Mouse (Mus musculus): ENCODE measurements around the gene Fn1.

The Fn1 gene

DNA sequence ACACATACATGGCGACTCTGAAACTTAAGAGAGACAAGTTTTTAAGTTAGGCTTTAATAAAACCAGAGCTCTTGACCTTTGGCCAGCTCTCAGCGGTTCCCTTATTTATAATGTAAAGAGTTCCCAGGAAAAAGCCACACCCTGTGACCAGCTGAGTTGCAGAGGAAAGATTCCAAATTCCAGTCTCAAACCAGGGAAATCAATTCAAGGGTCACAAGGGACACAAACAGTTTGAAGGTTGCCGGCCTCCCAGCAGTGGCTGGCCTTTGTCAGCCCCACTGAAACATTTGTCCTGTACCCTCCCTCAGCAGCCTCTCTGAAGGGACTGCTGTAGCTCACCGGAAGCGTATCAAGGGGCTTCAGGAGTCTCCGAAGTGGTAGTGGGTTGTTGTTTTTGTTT, 2.3 kb downstream of the Fn1 start:
- no peak for DNase-seq (ENCODE audit: low spot score in 2 of 2)

DNA sequence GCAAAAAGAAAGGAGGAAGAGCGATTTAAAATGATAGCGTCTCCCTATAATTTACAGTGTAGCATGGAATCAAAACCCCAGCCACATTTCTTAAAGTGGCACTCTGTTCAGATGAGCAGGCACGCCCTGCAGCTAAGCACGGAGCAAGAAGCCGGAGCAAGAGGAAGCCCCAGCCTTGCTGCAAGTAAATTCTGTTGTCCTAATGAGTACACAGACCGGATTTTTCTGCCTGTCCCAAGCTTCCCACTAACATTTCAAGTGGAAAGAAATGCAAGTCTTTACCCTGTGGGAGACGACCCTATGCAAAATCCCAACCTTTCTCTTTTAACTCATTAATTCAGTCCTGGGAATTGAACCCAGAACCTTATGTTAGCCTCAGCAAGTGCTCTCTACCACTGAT, 4.8 kb downstream of the Fn1 start:
- no peak for DNase-seq (ENCODE audit: low spot score in 2 of 2)

DNA sequence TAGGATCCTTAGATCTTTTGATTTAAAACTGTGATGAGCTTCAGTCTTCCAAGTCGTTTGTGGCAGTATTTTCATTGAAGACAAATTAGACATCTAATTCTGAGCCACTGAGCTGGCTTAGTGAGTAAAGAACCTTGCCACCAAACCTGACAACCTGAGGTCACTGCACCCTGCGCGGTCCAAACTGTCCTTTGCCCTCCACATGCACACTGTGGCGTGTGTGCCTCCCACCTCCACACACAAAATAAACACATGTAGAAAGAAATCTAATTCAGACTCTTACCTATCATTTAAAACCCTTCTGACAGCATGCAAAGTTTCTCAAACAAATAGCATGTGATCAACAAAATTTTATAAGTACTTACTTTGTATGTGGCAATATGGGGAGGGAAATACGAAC, 6.2 kb downstream of the Fn1 start:
- DNase-seq (ENCODE audit: low spot score in 2 of 2): no peak

DNA sequence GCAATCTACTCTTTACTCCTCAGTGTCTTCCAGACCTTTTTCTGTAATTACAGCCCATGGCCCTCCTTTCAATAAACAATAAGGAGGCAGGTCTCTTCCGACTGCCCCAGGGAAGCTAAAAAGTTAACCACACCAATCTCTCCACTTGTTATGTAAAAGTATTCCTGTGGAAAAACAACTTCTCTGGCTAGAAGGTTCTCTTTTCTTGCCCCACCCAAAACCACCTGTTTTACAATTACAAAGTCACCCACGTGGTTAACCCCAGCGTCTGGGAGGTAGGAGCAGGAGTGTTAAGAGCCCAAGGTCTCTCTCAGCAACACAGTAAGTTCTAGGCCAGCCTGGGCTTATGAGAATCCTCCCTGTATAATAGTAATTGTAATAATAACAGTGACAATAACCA, 7.0 kb downstream of the Fn1 start:
- DNase-seq (ENCODE audit: low spot score in 2 of 2): no peak

DNA sequence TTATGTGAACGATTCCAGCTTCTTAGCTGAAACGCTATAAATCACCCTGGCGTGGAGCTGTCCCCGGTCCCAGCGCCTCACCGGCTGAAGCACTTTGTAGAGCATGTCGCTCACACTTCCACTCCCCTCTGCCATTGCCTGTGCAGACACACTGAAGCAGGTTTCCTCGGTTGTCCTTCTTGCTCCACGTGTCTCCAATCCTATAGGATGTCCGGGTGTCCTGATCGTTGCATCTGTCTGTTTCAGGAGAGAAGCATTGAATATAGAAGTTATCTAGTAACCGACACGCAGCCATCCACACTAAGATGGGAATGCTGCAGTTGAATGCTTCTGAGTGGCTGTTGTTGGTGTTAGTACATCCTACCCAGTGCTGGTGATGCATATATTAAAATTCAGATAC, 7.5 kb downstream of the Fn1 start:
- DNase-seq (ENCODE audit: low spot score in 2 of 2): no peak

DNA sequence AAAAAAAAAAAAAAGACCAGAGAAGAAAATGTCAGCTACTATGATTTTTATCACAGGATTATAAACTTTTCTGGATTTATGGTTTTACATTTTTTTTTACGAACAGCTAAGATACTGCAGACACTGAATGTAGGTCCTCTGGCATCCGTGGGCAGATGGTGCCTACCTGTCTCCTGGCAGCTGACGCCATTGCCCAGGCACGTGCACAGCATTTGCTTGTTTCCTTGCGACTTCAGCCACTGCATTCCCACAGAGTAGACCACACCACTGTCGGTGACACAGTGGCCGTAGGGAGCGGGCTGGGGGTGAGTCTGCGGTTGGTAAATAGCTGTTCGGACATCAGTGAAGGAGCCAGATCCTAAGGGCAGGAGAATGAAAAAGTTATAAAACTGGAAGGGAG, 10.2 kb downstream of the Fn1 start:
- no peak for DNase-seq (ENCODE audit: low spot score in 2 of 2)

DNA sequence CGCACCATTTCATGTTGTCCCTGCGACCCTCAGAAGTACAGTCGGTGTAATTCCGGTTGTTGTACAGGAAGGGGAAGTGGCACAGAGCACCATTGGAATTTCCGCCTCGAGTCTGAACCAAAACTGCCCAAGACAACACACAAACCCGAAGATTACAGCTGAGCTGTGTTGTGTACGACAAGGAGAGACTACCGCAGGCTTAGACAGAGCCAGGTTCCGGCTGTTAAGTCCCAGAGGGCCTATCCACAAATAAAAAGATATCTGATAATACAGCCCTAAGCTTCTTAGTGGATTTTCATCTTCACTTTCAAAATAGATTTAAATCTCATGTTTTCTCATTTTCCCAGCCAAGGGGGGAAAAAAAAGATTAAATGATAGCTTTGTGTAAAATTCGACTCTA, 11.8 kb downstream of the Fn1 start:
- no peak for DNase-seq (ENCODE audit: low spot score in 2 of 2)

DNA sequence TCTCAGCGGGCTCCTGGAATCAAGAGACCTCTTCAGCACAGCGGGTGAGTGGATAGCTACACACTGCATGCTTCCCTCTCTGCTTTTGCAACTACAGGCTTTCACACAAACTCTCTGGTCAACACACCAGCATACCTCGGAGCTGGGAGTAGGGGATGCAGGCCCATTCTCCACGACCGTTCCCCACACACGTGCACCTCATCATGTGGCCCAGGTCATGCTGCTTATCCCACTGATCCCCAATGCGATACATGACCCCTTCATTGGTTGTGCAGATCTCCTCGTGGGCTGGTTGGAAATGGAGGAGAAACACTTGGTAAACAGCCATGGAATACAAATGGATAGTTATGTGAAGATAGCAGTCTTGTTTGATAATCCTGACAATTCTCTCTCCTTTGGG, 12.8 kb downstream of the Fn1 start:
- DNase-seq (ENCODE audit: low spot score in 2 of 2): no peak

DNA sequence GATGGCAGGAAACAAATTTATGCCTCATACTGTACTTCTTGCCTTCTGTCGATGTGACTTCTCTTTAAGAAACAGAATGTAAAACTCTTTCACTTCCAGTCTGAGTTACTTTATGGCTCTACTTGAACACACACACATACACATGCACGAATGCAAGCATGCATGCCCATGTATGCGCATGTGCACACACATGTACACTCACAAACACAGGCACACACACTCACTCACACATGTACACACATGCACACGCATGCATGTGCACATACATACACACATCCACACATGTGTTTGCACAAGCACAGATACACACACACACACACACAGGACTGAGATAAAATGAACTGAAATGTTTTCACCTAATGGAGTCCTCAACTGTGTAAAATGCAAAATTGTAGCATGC, 16.3 kb downstream of the Fn1 start:
- no peak for DNase-seq (ENCODE audit: low spot score in 2 of 2)

DNA sequence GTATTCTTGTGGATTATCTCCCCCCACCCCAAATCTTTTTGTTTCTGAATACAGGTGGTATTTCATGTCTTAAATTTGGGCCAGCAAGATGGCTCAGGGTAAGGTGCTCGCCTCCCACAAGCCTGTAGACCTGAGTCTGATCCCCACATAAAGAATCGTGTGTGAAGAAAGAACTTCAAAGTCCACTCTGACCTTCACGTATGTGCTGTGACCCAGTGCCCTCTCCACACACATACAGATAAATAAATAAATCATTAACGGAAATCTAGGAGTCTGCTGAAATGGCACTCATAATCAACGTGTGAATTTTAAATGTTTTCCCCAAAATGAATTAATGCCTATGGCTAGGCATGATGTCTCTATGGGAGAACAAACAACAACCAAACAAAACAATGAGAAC, 16.9 kb downstream of the Fn1 start:
- DNase-seq (ENCODE audit: low spot score in 2 of 2): no peak

DNA sequence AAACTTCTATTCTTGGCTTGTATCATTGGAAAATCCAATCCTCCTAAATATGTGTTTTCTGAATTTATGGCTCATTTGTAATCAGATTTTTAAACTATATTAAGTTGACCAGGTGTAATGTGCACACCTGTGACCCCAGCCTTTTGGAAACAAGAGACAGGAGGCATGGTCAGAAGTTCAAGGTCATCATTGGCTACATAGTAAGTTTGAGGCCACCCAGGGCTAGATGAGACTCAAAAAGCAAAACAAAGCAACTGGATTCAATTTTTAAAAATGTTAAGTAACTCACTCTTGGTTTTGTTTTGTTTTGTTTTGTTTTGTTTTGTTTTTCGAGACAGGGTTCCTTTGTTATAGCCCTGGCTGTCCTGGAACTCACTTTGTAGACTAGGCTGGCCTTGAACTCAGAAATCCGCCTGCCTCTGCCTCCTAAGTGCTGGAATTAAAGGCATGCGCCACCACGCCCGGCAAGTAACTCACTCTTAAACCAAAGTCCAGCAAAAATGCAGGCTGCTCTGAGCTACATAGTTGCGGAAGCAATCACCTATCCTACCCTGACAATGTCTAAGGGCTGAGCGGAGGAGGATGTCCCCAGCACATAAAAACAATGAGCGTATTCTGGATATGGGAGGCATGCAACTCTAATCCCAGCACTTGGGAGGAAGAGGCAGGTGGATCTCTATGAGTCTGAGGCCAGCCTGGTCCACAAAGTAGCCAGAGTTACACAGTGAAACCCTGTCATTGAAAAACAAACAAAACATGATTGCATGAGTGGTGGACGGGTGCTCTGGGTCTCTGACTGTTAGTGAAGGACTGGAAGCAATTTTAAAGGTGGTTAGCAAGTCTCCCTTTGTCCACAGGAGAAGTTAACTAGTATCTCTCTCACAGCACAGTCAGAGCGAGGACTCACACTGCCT, 17.6 kb downstream of the Fn1 start:
- DNase-seq (ENCODE audit: low spot score in 2 of 2): no peak

DNA sequence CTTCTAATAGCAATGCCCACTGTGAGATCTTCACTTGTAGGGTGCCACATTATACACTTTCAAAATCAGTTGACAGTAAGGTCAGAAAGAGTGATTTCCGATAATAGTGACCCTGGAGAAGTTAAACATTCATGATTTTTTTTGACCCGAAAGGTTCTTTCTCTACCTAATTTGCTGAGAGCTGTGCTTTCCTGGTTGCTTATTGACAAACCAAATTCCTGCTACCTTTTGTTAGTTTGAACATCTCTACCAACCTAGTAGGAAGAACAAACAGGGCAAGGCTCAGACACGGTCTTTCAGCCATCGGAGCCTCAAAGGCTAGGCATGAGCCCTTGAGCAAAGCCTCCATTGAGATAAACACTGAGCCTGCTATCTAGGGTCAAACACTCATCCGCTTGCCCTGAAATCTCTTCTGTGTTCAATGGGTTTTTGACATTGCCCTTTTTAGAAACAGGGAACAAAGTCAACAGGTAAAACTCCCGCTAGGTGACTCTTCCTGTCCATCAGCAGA, 18.5 kb downstream of the Fn1 start:
- DNase-seq (ENCODE audit: low spot score in 2 of 2): no peak

DNA sequence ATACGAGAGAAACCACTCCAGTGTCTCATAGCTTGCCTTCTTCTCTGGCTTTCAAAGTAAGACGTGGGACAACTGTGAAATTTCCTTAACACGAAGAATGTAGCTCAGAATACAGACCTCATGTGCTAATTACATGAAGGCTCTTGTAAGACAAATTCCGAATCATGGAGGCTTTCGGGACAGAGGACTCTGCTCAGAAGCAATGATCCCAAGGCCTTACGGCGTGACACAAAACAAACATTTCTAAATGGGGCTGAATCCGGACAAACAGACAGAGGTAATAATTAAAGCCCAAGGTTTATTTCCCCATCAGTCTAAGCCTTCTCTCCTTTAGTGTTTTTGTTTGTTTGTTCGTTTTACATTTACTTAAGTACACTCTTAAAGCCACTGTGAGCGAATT, 20.6 kb downstream of the Fn1 start:
- no peak for DNase-seq (ENCODE audit: low spot score in 2 of 2)

DNA sequence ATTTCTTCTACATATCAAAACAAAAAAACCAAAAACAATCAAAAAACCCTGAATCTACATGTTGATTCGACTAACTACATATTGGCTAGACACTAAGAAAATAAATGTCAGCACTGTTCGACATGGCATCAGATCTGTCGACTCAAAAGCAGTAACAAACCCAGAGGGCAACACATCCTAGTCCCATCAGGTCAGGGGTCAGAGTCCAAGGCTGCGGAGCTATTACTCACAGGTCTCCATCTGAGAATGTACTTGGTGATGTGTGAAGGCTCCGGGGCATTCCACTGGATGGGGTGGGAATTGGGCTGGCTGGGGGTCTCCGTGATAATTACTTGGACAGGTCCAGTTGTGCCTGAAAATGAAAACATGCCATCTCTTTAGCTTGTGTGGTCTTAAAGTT, 21.2 kb downstream of the Fn1 start:
- DNase-seq (ENCODE audit: low spot score in 2 of 2): no peak

DNA sequence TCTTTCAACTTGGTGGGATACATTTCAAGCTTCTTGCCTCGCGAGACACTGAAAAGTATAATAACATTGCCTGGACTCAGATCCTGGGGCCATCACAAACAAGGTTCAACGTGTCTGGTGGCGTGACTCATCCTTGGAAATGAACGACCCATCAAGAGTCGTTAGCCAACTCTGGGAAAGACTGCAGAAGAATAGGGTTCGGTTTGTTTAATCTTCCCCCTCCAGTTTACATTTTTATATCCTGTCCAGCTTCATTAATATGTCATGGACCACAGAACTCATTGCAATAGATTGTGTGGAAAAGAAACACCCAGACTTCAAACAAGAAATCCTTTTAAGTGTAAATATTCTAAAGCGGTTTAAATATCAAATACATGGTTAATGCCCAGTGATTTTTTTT, 22.8 kb downstream of the Fn1 start:
- DNase-seq (ENCODE audit: low spot score in 2 of 2): no peak

DNA sequence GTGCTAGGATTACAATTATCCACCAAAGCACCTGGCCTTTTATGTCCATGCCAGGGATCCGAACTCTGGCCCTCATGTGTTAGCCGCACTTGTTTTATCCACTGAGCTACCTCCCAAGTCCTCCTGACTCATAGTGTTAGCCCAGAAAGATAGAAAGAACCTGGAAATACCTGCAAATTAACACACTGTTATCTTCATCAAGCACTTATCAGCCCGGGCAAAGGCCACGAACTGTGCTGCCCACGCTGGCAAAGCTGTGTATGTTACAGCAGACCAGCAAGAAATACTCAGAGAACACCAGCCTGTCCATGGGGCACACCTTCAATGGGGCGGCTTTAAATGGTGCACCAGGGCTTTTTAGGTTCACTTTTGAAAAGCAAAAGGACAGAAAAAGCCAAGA, 29.4 kb downstream of the Fn1 start:
- DNase-seq (ENCODE audit: low spot score in 2 of 2): no peak

DNA sequence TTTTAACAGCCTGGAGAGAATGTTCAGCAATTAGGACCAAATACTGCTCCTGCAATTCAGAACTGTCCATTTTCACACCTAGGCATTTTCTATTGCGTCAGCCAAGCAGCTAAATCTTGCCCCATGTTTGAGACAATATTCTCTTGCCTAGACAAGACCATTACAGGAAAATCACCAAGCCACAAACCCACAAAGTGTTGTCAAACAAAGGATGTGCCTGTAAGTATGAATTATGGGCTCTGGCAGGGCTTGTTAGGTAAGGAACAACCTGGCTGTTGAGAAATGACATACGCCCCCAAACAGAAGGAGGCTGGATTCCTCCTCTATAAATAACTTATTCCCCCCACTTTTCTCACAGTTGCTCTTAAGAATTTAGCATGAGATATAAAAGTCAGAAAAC, 31.5 kb downstream of the Fn1 start:
- no peak for DNase-seq (ENCODE audit: low spot score in 2 of 2)

DNA sequence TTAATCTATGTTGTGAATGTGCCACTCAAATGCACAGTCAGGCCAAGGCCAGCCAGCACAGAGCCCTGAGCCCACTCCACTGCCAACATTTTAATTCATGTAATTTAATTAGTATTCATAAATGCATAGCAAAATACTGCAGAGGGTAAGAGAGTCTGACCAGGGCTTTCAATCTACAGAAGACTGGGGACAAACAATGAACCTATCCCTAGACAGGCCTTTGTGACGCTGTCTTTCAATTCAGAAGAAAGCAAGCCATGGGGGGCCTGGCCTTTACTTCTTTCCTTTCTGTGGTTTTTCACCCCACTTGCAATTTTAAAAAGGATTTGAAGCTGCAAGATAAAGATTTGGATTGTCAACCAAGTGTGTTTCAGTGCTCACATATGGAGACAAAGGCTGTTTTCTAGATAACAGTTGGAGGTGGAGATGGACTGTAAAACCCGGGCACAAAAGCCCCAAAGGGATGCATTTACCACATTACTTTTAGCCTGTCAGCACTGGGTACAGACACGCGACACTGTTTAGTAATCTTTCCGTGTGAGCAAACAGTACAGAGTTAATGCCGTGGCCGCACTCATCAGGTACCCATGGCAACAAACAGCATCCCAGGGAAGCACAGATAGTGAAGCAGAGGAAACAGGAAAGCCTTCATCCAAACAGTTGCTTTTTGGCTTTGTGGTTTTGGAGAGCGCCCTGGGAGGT, 38.3 kb downstream of the Fn1 start:
- DNase-seq (ENCODE audit: low spot score in 2 of 2): no peak

DNA sequence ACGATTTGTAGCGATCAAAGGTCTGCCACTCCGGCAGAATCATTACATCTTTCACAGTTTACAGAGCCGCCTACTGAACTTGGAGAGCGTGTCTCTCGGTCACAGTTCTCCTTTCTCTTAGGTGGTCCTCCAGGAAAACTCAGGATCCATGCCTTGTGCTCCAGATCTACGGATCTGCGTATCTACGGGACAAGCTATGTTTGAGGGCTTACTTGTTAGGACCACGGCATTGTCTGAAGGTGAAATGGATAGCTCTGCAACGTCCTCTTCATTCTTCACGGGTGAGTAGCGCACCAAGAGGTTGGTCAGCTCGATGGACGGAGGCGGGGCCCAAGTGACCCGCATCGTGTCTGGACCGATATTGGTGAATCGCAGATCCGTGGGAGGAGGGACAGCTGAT, 40.7 kb downstream of the Fn1 start:
- no peak for DNase-seq (ENCODE audit: low spot score in 2 of 2)

DNA sequence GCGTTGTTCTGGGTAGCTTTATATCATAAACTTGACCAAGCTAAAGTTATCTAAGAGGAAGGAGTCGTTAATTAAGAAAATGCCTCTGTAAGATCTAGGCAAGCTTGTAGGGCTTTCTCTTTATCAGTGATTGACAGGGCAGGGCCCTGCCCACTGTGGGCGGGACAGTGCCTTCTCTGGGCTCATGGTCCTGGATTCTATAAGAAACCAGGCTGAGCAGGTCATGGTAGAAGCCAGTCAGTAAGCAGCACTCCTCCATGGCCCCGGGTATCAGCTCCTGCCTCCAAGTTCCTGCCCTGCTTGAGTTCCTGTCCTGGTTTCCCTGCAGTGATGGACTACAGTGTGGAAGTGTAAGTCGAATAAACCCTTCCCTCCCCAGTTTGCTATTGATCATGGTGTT, 43.1 kb downstream of the Fn1 start:
- no peak for DNase-seq (ENCODE audit: low spot score in 2 of 2)

DNA sequence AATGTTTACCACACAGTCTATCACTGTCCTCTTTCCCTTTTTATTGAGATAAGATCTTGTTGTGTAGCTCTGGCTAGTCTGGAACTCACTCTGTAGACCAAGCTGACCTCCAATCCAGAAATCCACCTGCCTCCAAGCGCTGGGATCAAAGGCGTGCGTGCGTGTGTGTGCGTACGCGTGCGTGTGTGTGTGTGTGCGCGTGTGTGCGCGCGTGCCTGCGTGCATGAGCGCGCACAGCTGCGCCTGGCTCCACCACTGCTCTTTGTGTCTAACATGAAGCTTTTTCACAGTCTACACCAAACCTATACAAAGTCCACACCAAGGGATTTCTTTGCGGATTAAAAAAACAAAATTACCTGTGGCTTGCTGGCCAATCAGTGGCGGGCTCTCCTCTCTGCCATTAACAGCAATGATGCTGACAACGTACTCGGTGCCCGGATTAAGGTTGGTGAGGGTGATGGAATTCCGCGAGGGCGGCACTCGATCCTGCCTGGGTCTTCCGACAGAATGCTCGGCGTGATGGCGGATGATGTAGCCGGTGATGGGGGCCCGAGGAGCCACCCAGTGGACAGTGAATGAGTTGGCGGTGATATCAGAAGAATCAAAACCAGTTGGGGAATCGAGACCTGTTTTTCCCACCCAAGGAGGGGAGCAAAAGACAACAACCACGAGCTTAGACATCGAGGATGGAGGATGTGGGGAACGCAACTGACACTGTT, 43.8 kb downstream of the Fn1 start:
- no peak for DNase-seq (ENCODE audit: low spot score in 2 of 2)

DNA sequence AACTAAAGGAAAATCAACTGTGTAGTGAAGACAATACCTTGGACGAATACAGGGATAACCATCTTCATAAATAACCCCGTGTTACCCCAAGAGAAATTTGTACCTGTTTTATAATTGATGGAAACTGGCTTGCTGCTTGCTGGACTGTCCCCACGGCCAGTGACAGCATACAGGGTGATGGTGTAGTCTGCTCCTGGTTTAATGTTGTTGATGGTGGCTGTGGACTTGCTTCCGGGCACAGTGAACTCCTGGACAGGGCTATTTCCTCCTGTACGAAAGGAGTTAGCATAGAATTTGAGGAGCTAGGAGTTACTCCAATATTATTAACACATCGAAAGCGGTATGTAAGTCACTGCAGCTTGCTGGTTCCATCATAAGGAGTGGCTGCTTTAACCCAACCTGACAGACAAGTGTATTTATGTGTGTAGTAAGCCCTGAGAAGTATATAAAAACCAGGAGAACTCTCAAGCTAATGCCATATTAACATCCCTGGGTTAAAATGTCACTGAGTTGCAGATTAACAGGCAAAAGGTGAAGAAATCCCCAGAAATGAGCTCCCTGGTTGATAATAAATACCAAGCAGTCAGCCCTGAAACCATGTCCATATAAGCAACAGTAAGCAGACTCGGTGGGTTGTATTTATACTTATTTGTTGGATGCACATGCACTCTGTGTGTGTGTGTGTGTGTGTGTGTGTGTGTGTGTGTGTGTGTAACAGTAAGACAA, 46.2 kb downstream of the Fn1 start:
- DNase-seq (ENCODE audit: low spot score in 2 of 2): no peak
